Comparison of ENCODE assay signal across 32 mouse cellular contexts in the genomic region with DNA sequence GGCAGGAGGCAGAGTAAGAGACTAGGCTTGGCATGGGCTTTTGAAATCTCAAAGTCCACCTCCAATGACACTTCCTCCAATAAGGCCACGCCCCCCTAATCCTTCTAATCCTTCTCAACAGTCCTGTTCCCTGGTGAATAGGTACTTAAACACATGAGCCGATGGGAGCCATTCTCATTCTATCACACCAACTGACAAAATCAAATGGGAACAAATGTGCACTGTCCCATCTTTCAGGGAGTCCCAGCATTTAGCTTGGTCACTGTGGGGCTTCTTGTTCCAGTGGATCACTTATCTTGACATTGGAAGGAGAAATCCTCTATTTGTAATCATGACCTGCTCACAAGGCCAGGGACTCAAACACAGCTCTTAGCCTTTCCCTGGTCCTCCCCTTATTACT. TPM values are rescaled to one million over a fixed set of nuclear protein-coding genes. Genes with fewer than 3 reads are reported as not detected.
"Had no signal": no experiment of that assay in that cellular context is flagged by ENCODE, and none has a peak within 500 bp of the region (broad histone marks: within the 10 kb centered on the region; RNA-seq: fewer than 3 reads in every experiment).

No protein-coding gene starts in this region.

- H3K4me1 ChIP-seq: liver, embryonic 12.5 days; liver, embryonic 15.5 days had no signal

- H3K4me2 ChIP-seq: limb, embryonic 12.5 days; limb, embryonic 13.5 days; limb, embryonic 15.5 days; liver, embryonic 11.5 days; liver, embryonic 12.5 days; liver, embryonic 13.5 days; liver, embryonic 15.5 days; lung, embryonic 14.5 days; lung, embryonic 15.5 days; midbrain, embryonic 12.5 days; midbrain, embryonic 15.5 days; neural tube, embryonic 12.5 days; neural tube, embryonic 13.5 days had no signal

- ATAC-seq: liver, embryonic 12.5 days; liver, postnatal 0 days; lung, postnatal 0 days; midbrain, embryonic 15.5 days; midbrain, embryonic 16.5 days had no signal

- H3K27ac ChIP-seq: limb, embryonic 10.5 days; limb, embryonic 12.5 days; limb, embryonic 13.5 days; limb, embryonic 15.5 days; liver, embryonic 12.5 days; liver, embryonic 13.5 days; liver, embryonic 14.5 days; liver, embryonic 15.5 days; lung, embryonic 15.5 days; macrophage; midbrain, embryonic 10.5 days; midbrain, embryonic 12.5 days; midbrain, embryonic 15.5 days; neural tube, embryonic 12.5 days; neural tube, embryonic 13.5 days had no signal

- H3K27me3 ChIP-seq: limb, embryonic 15.5 days had no signal

- H3K4me3 ChIP-seq: limb, embryonic 10.5 days; limb, embryonic 12.5 days; limb, embryonic 13.5 days; limb, embryonic 15.5 days; liver, embryonic 12.5 days; liver, embryonic 13.5 days; liver, embryonic 15.5 days; lung, embryonic 15.5 days; megakaryocyte, embryonic 14.5 days; midbrain, embryonic 10.5 days; midbrain, embryonic 12.5 days; midbrain, embryonic 15.5 days; myocyte; neural tube, embryonic 12.5 days; neural tube, embryonic 13.5 days had no signal

- H3K9ac ChIP-seq: limb, embryonic 12.5 days; limb, embryonic 13.5 days; limb, embryonic 15.5 days; liver, embryonic 12.5 days; liver, embryonic 13.5 days; liver, embryonic 14.5 days; liver, embryonic 15.5 days; liver, postnatal 0 days; lung, embryonic 14.5 days; lung, embryonic 15.5 days; midbrain, embryonic 12.5 days; midbrain, embryonic 15.5 days; neural tube, embryonic 12.5 days; neural tube, embryonic 13.5 days had no signal

- DNase-seq: left cerebral cortex, postnatal 4 days; liver; liver, embryonic 13.5 days; liver, postnatal 0 days; lung, adult 18-20 months; lung, adult 2 months; lung, embryonic 14.5 days; lung, postnatal 10 days; lung, postnatal 14 days; lung, postnatal 36 days; lung, postnatal 4 days; midbrain, embryonic 14.5 days had no signal

- H3K9me3 ChIP-seq: limb, embryonic 10.5 days; limb, embryonic 15.5 days; liver, embryonic 12.5 days; liver, embryonic 13.5 days; liver, embryonic 15.5 days; lung, embryonic 15.5 days; midbrain, embryonic 12.5 days; midbrain, embryonic 15.5 days; neural tube, embryonic 13.5 days had no signal

- H3K36me3 ChIP-seq: limb, embryonic 10.5 days; limb, embryonic 12.5 days; limb, embryonic 13.5 days; limb, embryonic 15.5 days; liver, embryonic 12.5 days; liver, embryonic 13.5 days; liver, embryonic 15.5 days; lung, embryonic 15.5 days; midbrain, embryonic 10.5 days; midbrain, embryonic 12.5 days; midbrain, embryonic 15.5 days; neural tube, embryonic 12.5 days; neural tube, embryonic 13.5 days had no signal

RNA-seq across cellular contexts. Expression of a gene that starts 4.3 kb away (rescaled TPM):
- total RNA-seq: monocyte, adult 5-6 weeks had no signal
